Mouse (Mus musculus) MEL (cell line): Measurements from ENCODE around the gene Gm20388. TPM values are rescaled to one million over a fixed set of nuclear protein-coding genes. Genes with fewer than 3 reads are reported as not detected.

Experiments used
- DNase-seq: peaks from one replicate; pipeline ENCODE4 v3.0.0; 2011; ENCODE audit warnings: low read depth, low spot score
- H3K27ac ChIP-seq: 2 replicates; pipeline ENCODE4 v1.5.1; 2012; ENCODE audit warnings: low read depth, mild to moderate bottlenecking, control low read depth, low read length, moderate library complexity; ENCODE audit not compliant: control insufficient read depth
- H3K27me3 ChIP-seq, 2 experiments: fragments of 150-350 bp in 1 of 2; sonication (generic) in 1 of 2; 2 replicates each; pipeline ENCODE4 v1.6.1; 2012; ENCODE audit warnings: low read length in 2 of 2, mild to moderate bottlenecking in 2 of 2, improper control_type of control experiment in 1 of 2, moderate library complexity in 1 of 2; ENCODE audit not compliant: insufficient read depth in 2 of 2, control insufficient read depth in 1 of 2
- H3K36me3 ChIP-seq, 2 experiments: 2 replicates each; pipeline ENCODE4 v1.6.1; 2012 to 2014; ENCODE audit warnings: low read length in 2 of 2, improper control_type of control experiment in 1 of 2, inconsistent platforms in 1 of 2, mild to moderate bottlenecking in 1 of 2; ENCODE audit not compliant: insufficient read depth in 2 of 2, control insufficient read depth in 1 of 2
- H3K4me1 ChIP-seq, 2 experiments: fragments of 150-350 bp in 1 of 2; sonication (generic) in 1 of 2; 2 replicates each; pipeline ENCODE4 v1.6.1; 2012; ENCODE audit warnings: low read length in 2 of 2, improper control_type of control experiment in 1 of 2, mild to moderate bottlenecking in 1 of 2; ENCODE audit not compliant: insufficient read depth in 2 of 2, control insufficient read depth in 1 of 2
- H3K4me3 ChIP-seq, 2 experiments: fragments of 150-350 bp in 1 of 2; sonication (generic) in 1 of 2; 2 replicates each; pipeline ENCODE4 v1.5.1; 2012; ENCODE audit warnings: low read depth in 2 of 2, low read length in 2 of 2, mild to moderate bottlenecking in 2 of 2, moderate library complexity in 2 of 2, control low read depth in 1 of 2, improper control_type of control experiment in 1 of 2; ENCODE audit not compliant: control insufficient read depth in 1 of 2, insufficient read depth in 1 of 2
- H3K79me2 ChIP-seq: 2 replicates; pipeline ENCODE4 v1.6.1; 2012; ENCODE audit warnings: mild to moderate bottlenecking, low read length, moderate library complexity; ENCODE audit not compliant: control insufficient read depth, poor library complexity, insufficient read depth
- H3K9ac ChIP-seq: 2 replicates; pipeline ENCODE4 v1.6.1; 2012; ENCODE audit warnings: low read depth, mild to moderate bottlenecking, control low read depth, low read length, moderate library complexity; ENCODE audit not compliant: control insufficient read depth, poor library complexity, severe bottlenecking
- H3K9me3 ChIP-seq: fragments of 150-350 bp; sonication (generic); replicated peaks from 2 replicates; pipeline ENCODE4 v1.6.1; 2012; ENCODE audit warnings: mild to moderate bottlenecking, low read length, improper control_type of control experiment, moderate library complexity; ENCODE audit not compliant: insufficient read depth
- CHD2 ChIP-seq: IDR thresholded peaks from 2 replicates; pipeline ENCODE4 v1.6.1; 2011; ENCODE audit warnings: low read length, improper control_type of control experiment
- CTCF ChIP-seq, 3 experiments: IDR thresholded peaks in 2 of 3; conservative IDR thresholded peaks in 1 of 3; 2 replicates each; pipeline ENCODE4 v1.5.1; 2011 to 2012; ENCODE audit warnings: low read length in 3 of 3, low read depth in 2 of 3, mild to moderate bottlenecking in 2 of 3, improper control_type of control experiment in 1 of 3, inconsistent platforms in 1 of 3, mixed read lengths in 1 of 3, moderate library complexity in 1 of 3; ENCODE audit not compliant: control insufficient read depth in 1 of 3, insufficient read depth in 1 of 3, poor library complexity in 1 of 3, severe bottlenecking in 1 of 3
- ELF1 ChIP-seq: IDR thresholded peaks from 2 replicates; pipeline ENCODE4 v1.6.1; 2014; ENCODE audit warnings: low read depth, mild to moderate bottlenecking, inconsistent platforms, low read length, improper control_type of control experiment, moderate library complexity
- EP300 ChIP-seq, 2 experiments: IDR thresholded peaks; 2 replicates each; pipeline ENCODE4 v1.6.1; 2011; ENCODE audit warnings: improper control_type of control experiment in 2 of 2, low read length in 2 of 2, low read depth in 1 of 2, mild to moderate bottlenecking in 1 of 2
- ETS1 ChIP-seq: IDR thresholded peaks from 2 replicates; pipeline ENCODE4 v1.6.1; 2012; ENCODE audit warnings: low read depth, mild to moderate bottlenecking, inconsistent platforms, low read length, improper control_type of control experiment, moderate library complexity
- GATA1 ChIP-seq: IDR thresholded peaks from 2 replicates; pipeline ENCODE4 v1.6.1; 2011; ENCODE audit warnings: low read depth, low read length, improper control_type of control experiment
- HCFC1 ChIP-seq: IDR thresholded peaks from 2 replicates; pipeline ENCODE4 v1.6.1; 2012; ENCODE audit warnings: low read depth, mild to moderate bottlenecking, inconsistent platforms, low read length, improper control_type of control experiment, moderate library complexity
- JUND ChIP-seq: IDR thresholded peaks from 2 replicates; pipeline ENCODE4 v1.6.1; 2011; ENCODE audit warnings: low read depth, mild to moderate bottlenecking, improper control_type of control experiment, low read length
- KAT2A ChIP-seq: conservative IDR thresholded peaks from 2 replicates; pipeline ENCODE4 v1.6.1; 2012; ENCODE audit warnings: low read depth, low read length, improper control_type of control experiment, inconsistent platforms
- MAFK ChIP-seq: IDR thresholded peaks from 2 replicates; pipeline ENCODE4 v1.6.1; 2011; ENCODE audit warnings: low read depth, mild to moderate bottlenecking, low read length, improper control_type of control experiment, borderline replicate concordance
- MAX ChIP-seq: IDR thresholded peaks from 2 replicates; pipeline ENCODE4 v1.6.1; 2011; ENCODE audit warnings: low read length, improper control_type of control experiment
- MAZ ChIP-seq: IDR thresholded peaks from 2 replicates; pipeline ENCODE4 v1.6.1; 2012; ENCODE audit warnings: low read depth, mild to moderate bottlenecking, inconsistent platforms, low read length, improper control_type of control experiment
- MYB ChIP-seq: IDR thresholded peaks from 2 replicates; pipeline ENCODE4 v1.6.1; 2011; ENCODE audit warnings: mild to moderate bottlenecking, low read depth, low read length, improper control_type of control experiment
- MYC ChIP-seq: IDR thresholded peaks from 2 replicates; pipeline ENCODE4 v1.6.1; 2011; ENCODE audit warnings: low read depth, mild to moderate bottlenecking, low read length, improper control_type of control experiment, moderate library complexity
- NELFE ChIP-seq: IDR thresholded peaks from 2 replicates; pipeline ENCODE4 v1.6.1; 2011; ENCODE audit warnings: low read depth, low read length, improper control_type of control experiment
- NRF1 ChIP-seq: IDR thresholded peaks from 2 replicates; pipeline ENCODE4 v1.6.1; 2014; ENCODE audit warnings: low read depth, mild to moderate bottlenecking, inconsistent platforms, low read length, improper control_type of control experiment, moderate library complexity; ENCODE audit not compliant: poor library complexity, insufficient read depth, severe bottlenecking
- POLR2A ChIP-seq, 2 experiments: IDR thresholded peaks; 2 replicates each; pipeline ENCODE4 v1.6.1; 2011 to 2012; ENCODE audit warnings: low read length in 2 of 2, mild to moderate bottlenecking in 2 of 2, control low read depth in 1 of 2, improper control_type of control experiment in 1 of 2, low read depth in 1 of 2, moderate library complexity in 1 of 2; ENCODE audit not compliant: control insufficient read depth in 1 of 2, insufficient read depth in 1 of 2, poor library complexity in 1 of 2
- POLR2AphosphoS2 ChIP-seq: IDR thresholded peaks from 2 replicates; pipeline ENCODE4 v1.6.1; 2011; ENCODE audit warnings: low read length, improper control_type of control experiment
- POLR2AphosphoS5 ChIP-seq: IDR thresholded peaks from 2 replicates; pipeline ENCODE4 v1.6.1; 2012; ENCODE audit warnings: low read depth, borderline replicate concordance, mild to moderate bottlenecking, inconsistent platforms, low read length, moderate library complexity, mixed read lengths
- RAD21 ChIP-seq: IDR thresholded peaks from 2 replicates; pipeline ENCODE4 v1.6.1; 2011; ENCODE audit warnings: mild to moderate bottlenecking, low read depth, low read length, improper control_type of control experiment
- RCOR1 ChIP-seq: IDR thresholded peaks from 2 replicates; pipeline ENCODE4 v1.6.1; 2012; ENCODE audit warnings: low read depth, mild to moderate bottlenecking, inconsistent platforms, low read length, improper control_type of control experiment
- SIN3A ChIP-seq: IDR thresholded peaks from 2 replicates; pipeline ENCODE4 v1.6.1; 2012; ENCODE audit warnings: low read length, improper control_type of control experiment, inconsistent platforms
- SMC3 ChIP-seq: IDR thresholded peaks from 2 replicates; pipeline ENCODE4 v1.6.1; 2011; ENCODE audit warnings: low read depth, low read length, improper control_type of control experiment
- TAL1 ChIP-seq: IDR thresholded peaks from 2 replicates; pipeline ENCODE4 v1.6.1; 2012; ENCODE audit warnings: mild to moderate bottlenecking, inconsistent platforms, low read length, moderate library complexity, mixed read lengths
- TCF12 ChIP-seq: IDR thresholded peaks from 2 replicates; pipeline ENCODE4 v1.6.1; 2014; ENCODE audit warnings: low read depth, mild to moderate bottlenecking, inconsistent platforms, low read length, improper control_type of control experiment, moderate library complexity
- UBTF ChIP-seq: IDR thresholded peaks from 2 replicates; pipeline ENCODE4 v1.6.1; 2012; ENCODE audit warnings: low read depth, mild to moderate bottlenecking, inconsistent platforms, low read length, improper control_type of control experiment, moderate library complexity, borderline replicate concordance; ENCODE audit not compliant: insufficient read depth
- USF1 ChIP-seq: IDR thresholded peaks from 2 replicates; pipeline ENCODE4 v1.6.1; 2014; ENCODE audit warnings: low read depth, mild to moderate bottlenecking, inconsistent platforms, low read length, improper control_type of control experiment, moderate library complexity
- ZC3H11A ChIP-seq: IDR thresholded peaks from 2 replicates; pipeline ENCODE4 v1.6.1; 2012; ENCODE audit warnings: low read depth, mild to moderate bottlenecking, inconsistent platforms, low read length, improper control_type of control experiment
- ZKSCAN1 ChIP-seq: IDR thresholded peaks from 2 replicates; pipeline ENCODE4 v1.6.1; 2012; ENCODE audit warnings: low read depth, mild to moderate bottlenecking, inconsistent platforms, low read length, improper control_type of control experiment, moderate library complexity
- ZNF384 ChIP-seq: IDR thresholded peaks from 2 replicates; pipeline ENCODE4 v1.6.1; 2012; ENCODE audit warnings: low read depth, mild to moderate bottlenecking, inconsistent platforms, low read length, improper control_type of control experiment
- polyA plus RNA-seq, 2 experiments: library from polyadenylated mRNA; stranded (reverse) in 1 of 2; unstranded in 1 of 2; fragments of >175 nt in 1 of 2; fragments of >200 nt in 1 of 2; gene quantifications; 2 replicates each; pipeline versions ENCODE4 v1.2.1 to v1.2.4; 2012; ENCODE audit warnings: low replicate concordance in 2 of 2, low read depth in 1 of 2; ENCODE audit not compliant: insufficient read length in 2 of 2, insufficient read depth in 1 of 2, missing spikeins in 1 of 2
- total RNA-seq: library from RNA; depleted of rRNA; stranded (reverse); fragments of 300-350 nt; gene quantifications from 2 replicates; pipeline ENCODE4 v1.2.3, GENCODE M21; 2012

The Gm20388 gene
- total and polyA plus RNA-seq, 3 experiments = 11.1 to 17.8 TPM; not detected in 1

- peak; percentile 60 for DNase-seq
- peaks cover 0 to 12% of the 10 kb centered on the region in 2 experiments; a peak in 3 of 4 replicates for H3K4me1 ChIP-seq
- no peak for TF ChIP-seq ZNF384
- no peak for TF ChIP-seq RCOR1
- no peak for TF ChIP-seq ZKSCAN1
- no peak for TF ChIP-seq MAX
- TF ChIP-seq ZC3H11A = no peak
- TF ChIP-seq MAZ = no peak
- TF ChIP-seq MYC = no peak
- no peak for TF ChIP-seq TCF12
- no peak for TF ChIP-seq USF1
- TF ChIP-seq POLR2AphosphoS2 = no peak
- peak in 2 of 3 experiments; percentile 21 to 41; a peak in 3 of 6 replicates for TF ChIP-seq CTCF (IDR thresholded peaks at IDR 0.05 in 2 of 3, conservative IDR thresholded peaks at IDR 0.05 in 1 of 3; ENCODE audit: control insufficient read depth in 1 of 3, insufficient read depth in 1 of 3, low read depth in 2 of 3, low read length in 3 of 3, poor library complexity in 1 of 3, severe bottlenecking in 1 of 3)
- TF ChIP-seq ELF1 = no peak
- no peak for TF ChIP-seq ETS1
- no peak for TF ChIP-seq UBTF
- TF ChIP-seq JUND = no peak
- TF ChIP-seq SMC3 = peak; percentile 39
- TF ChIP-seq MAFK = no peak
- no peak for TF ChIP-seq KAT2A
- TF ChIP-seq SIN3A = no peak
- TF ChIP-seq GATA1 = no peak
- TF ChIP-seq NRF1 = no peak
- TF ChIP-seq RAD21 = peak; percentile 22; the same call in 1 of the 2 replicates
- no peak for TF ChIP-seq EP300 (IDR thresholded peaks at IDR 0.05; ENCODE audit: low read depth in 1 of 2, low read length in 2 of 2)
- TF ChIP-seq CHD2 = no peak
- TF ChIP-seq TAL1 = no peak
- peak in 1 of 2 experiments; percentile 6; a peak in 1 of 4 replicates for TF ChIP-seq POLR2A (IDR thresholded peaks at IDR 0.05; ENCODE audit: control insufficient read depth in 1 of 2, insufficient read depth in 1 of 2, low read depth in 1 of 2, low read length in 2 of 2, poor library complexity in 1 of 2)
- no peak for TF ChIP-seq POLR2AphosphoS5
- no peak for TF ChIP-seq MYB
- TF ChIP-seq NELFE = no peak
- no peak for TF ChIP-seq HCFC1
These were observed 3155.6 kb downstream of the Gm20388 start for GRCm38 (mm10) chr8:123066101-123066683.

More at GRCm38 (mm10) chr8:123066101-123066683, 3155.6 kb downstream of the Gm20388 start:
- Histone ChIP-seq H3K27me3 (no peaks in the 10 kb centered on the region), H3K9ac (peak overlapping the region; percentile 93), H3K79me2 (peaks cover 30% of the 10 kb centered on the region), H3K4me3 (peak overlapping the region; percentile 91 to 97), H3K27ac (peak overlapping the region; percentile 88), H3K9me3 (no peaks in the 10 kb centered on the region), H3K36me3 (peaks cover 0 to 11% of the 10 kb centered on the region in 2 experiments; a peak in 2 of 4 replicates)
